Mouse (Mus musculus) spleen, adult 10 weeks (tissue): ENCODE measurements around the gene Vmn2r51. TPM values are rescaled to one million over a fixed set of nuclear protein-coding genes. Genes with fewer than 3 reads are reported as not detected.

Source experiments
- polyA plus RNA-seq: library from polyadenylated mRNA; stranded (reverse); fragments of 350-450 nt; fragmentation: Illumina TruSeq; extraction: RNeasy Lipid Tissue Mini Kit (QIAGEN cat#74804); gene quantifications from one replicate; pipeline ENCODE4 v1.2.3, GENCODE M21; 2015; ENCODE audit warnings: low replicate concordance; ENCODE audit not compliant: insufficient read depth

Vmn2r51 gene
- not detected for polyA plus RNA-seq

GRCm38 (mm10) chr7:10105641-10106040 is at the start of gene Vmn2r51:
Vmn2r51 (minus strand) TSS chr7:10105741.

GRCm38 (mm10) chr7:10053196-10053595 is 52.3 kb downstream of the Vmn2r51 start, which contains the start of gene Vmn2r50:
Vmn2r50 (minus strand) TSS chr7:10053296.

Other genes with a start within 250 kb of the Vmn2r51 start
- not detected for gene Vmn2r48, start 152.2 kb downstream of the Vmn2r51 start, polyA plus RNA-seq
- gene Vmn2r49, start 113.5 kb downstream of the Vmn2r51 start, polyA plus RNA-seq, result not detected
- gene Vmn2r50, start 52.4 kb downstream of the Vmn2r51 start, polyA plus RNA-seq, result not detected
- gene Vmn2r52, start 70.8 kb upstream of the Vmn2r51 start, polyA plus RNA-seq, result not detected
- not detected for gene Vmn1r66, start 172.3 kb upstream of the Vmn2r51 start, polyA plus RNA-seq